Mouse (Mus musculus): Measurements from ENCODE around the gene Npy5r.

Gene Npy5r

GRCm38 (mm10) chr8:66687511-66688329, at the start of gene Npy5r:
Npy5r (minus strand) TSS chr8:66688128.
- in situ Hi-C loops (cut with MboI), result no loop called here

GRCm38 (mm10) chr8:66731957-66732356, 44.0 kb upstream of the Npy5r start:
- in situ Hi-C loops (cut with MboI), result no loop called here

- in situ Hi-C loops (cut with MboI), result no loop called here
Measured at GRCm38 (mm10) chr8:66729446-66729845, 41.5 kb upstream of the Npy5r start.

GRCm38 (mm10) chr8:66722835-66723234, 34.9 kb upstream of the Npy5r start:
- in situ Hi-C loops (cut with MboI), result no loop called here

DNA sequence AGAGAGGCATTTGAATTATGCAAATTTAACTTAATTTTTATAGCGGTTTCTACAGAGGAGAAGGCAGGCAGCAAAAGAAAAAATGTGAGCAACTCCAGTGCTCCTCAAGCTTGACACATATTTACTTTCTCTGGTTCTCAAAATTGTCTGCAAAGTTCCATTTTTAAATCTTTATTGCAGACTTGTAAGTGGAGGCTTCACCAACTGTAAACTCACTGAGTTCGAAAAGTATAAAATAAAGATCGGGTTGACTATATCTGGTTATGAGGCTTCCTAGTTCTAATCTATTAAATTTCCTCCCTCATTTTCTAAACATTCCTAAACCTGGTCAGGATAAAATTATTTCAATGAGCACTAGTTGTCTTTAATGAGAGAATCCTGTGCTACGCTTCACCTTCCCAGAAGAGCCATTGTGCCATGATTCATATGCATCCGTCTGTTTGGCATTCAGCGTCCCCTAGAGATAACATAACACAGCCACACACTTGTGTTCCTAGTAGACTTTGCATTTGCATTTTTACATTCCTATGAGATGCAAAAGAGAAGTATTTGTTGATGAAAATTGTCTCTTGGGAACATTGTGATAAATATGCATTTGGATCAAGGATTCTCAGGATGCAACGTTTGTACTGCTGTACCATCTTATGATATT, 26.5 kb upstream of the Npy5r start:
- in situ Hi-C loops (cut with MboI), result no loop called here

- in situ Hi-C loops (cut with MboI), result no loop called here
Measured at GRCm38 (mm10) chr8:66698782-66699181, 10.9 kb upstream of the Npy5r start.

- in situ Hi-C loops (cut with MboI), result no loop called here
Measured at GRCm38 (mm10) chr8:66698011-66698410, 10.1 kb upstream of the Npy5r start.

DNA sequence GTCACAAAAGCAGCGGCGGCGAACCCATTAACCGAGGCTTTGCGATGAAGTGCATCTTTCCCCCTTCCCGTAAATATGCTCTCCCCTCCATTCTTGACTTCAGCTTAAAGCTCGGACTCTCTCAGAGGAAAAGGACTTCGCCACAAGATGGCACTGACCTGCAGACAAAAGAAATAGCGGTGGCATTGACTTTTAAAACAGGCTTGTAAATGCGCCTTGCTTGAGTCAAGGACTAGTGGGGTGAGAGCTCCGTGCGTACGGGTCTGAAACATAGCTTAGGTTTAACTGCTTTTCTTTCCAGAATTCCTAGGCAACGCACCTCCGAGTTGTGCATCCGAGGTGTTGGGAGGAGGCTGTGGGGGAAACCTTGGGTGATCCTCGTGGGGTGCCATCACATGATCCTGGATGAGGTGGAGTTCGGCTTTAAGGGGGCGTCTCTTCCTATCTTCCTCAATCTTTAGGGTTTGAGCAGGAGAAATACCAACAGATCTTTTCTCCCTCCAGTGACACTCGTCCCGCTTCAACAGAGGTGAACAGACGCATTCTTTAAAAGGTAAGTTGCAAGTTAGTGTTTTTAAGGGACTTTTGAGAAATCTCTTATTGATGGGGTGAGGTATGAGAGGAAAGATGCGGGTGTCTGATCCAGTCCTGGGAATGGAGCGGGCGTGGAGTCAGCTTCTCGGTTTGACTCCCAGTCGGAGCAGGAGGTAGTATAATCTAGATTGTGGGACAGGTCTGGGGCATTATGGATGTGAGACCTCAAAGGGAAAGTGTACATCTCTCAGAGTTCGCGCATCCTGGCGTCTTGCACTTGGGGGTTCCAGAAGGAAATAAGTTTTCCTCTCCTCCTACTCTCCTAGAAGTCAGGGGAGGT, 9.3 kb upstream of the Npy5r start, which contains the start of gene Npy1r:
Gene Npy1r, plus strand, starts transcription at position 223 of the 874 bp plus-strand sequence.
- in situ Hi-C loops (cut with MboI), result no loop called here

- in situ Hi-C loops (cut with MboI), result no loop called here
Measured at GRCm38 (mm10) chr8:66690402-66690801, 2.5 kb upstream of the Npy5r start.

DNA sequence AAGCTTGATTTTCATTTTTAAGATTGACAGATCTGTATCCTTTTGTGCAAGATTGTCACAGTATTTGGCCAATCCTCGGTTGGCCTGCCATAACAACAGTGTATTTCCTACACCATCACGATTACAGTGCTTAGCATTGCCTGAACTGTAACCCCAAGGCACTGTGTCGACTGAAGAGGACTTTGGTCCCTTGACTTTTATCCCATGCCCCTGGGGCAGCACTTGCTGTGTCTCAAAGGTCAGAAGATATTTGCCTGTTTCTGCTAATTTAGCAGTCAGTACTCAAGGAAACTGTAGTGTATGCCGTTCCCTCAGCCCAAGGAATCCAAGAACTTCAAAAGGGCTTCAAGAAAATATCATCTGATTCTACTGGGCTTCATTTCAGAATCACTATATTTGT, 871 bp upstream of the Npy5r start:
- in situ Hi-C loops (cut with MboI), result no loop called here

DNA sequence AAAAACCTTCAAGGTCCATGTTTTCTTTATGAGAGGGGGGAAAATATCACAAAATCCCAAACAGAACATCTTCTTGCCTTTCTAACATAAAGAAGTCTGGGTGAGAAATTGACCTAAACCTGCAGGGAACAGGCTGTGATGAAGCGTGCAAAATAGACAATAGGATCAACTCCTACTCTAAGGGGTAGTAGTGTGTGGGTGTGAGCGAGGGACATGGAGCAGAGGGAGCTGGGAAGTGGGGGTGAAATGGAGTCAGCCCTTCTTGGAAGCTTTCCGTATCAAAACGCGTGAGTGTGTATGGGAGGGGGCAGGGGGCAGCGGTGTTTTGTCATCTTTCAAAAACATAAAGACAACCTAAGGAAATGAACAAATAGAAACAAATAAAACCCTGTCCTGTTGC, 467 bp upstream of the Npy5r start:
- in situ Hi-C loops (cut with MboI), result no loop called here

GRCm38 (mm10) chr8:66681261-66681660, 6.7 kb downstream of the Npy5r start:
- in situ Hi-C loops (cut with MboI), result no loop called here

DNA sequence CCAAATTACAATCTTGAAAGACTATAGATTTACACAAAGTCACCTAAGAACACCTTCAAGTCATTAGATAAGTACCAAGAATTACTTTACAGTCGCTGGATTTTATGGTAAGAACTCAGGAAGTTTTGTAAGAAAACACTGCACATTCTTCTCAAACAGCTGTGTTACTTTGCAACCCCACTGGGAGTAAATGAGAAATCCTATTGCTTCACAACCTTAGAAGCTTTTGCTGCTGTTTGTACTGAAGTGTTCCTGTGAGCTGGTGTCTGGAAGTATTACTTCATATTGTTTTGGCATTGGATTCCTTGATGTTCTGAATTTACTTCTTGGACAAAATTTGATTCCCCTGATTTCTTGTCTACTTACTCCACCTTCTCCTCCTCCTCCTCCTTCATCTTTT, 57.2 kb downstream of the Npy5r start:
- in situ Hi-C loops (cut with MboI), result no loop called here
